Mouse (Mus musculus) hindbrain, embryonic 10.5 days (tissue): ENCODE results near the gene Sectm1a. TPM values are rescaled to one million over a fixed set of nuclear protein-coding genes. Genes with fewer than 3 reads are reported as not detected.
"Not testable (repeated sequence)": the region's sequence is repeated elsewhere in the genome, so short reads cannot be mapped to it uniquely, and the experiment has no call there.

ENCODE experiments used
- DNase-seq: peaks from one replicate; pipeline ENCODE4 v3.0.0-alpha.2; 2017; ENCODE audit warnings: low spot score
- H3K27ac ChIP-seq: fragments of 300-500 bp; sonication (generic); 2 replicates; pipeline ENCODE4 v1.5.1; 2016; ENCODE audit warnings: mild to moderate bottlenecking, moderate library complexity
- H3K27me3 ChIP-seq: fragments of 300-500 bp; sonication (generic); 2 replicates; pipeline ENCODE4 v1.6.1; 2016; ENCODE audit warnings: mild to moderate bottlenecking; ENCODE audit not compliant: poor library complexity, insufficient read depth, severe bottlenecking
- H3K36me3 ChIP-seq: fragments of 300-500 bp; sonication (generic); 2 replicates; pipeline ENCODE4 v1.6.1; 2016; ENCODE audit warnings: mild to moderate bottlenecking, moderate library complexity
- H3K4me1 ChIP-seq: fragments of 300-500 bp; sonication (generic); replicated peaks from 2 replicates; pipeline ENCODE4 v1.6.1; 2016; ENCODE audit warnings: mild to moderate bottlenecking
- H3K4me3 ChIP-seq: fragments of 300-500 bp; sonication (generic); 2 replicates; pipeline ENCODE4 v1.5.1; 2016; ENCODE audit warnings: mild to moderate bottlenecking, moderate library complexity
- H3K9me3 ChIP-seq: fragments of 300-500 bp; sonication (generic); 2 replicates; pipeline ENCODE4 v1.6.1; 2016; ENCODE audit warnings: mild to moderate bottlenecking, moderate library complexity
- WGBS: fragments of 180-500 bp; shearing (Covaris S2); methylation state at CpG from one replicate; pipeline ENCODE4 v1.1.7; 2016; 5-methylcytosine and 5-hydroxymethylcytosine counted together
- polyA plus RNA-seq: library from polyadenylated mRNA; unstranded; fragments of >200 nt; fragmentation: Nextera tagmentation; extraction: Ambion mirVana; gene quantifications from 2 replicates; pipeline ENCODE4 v1.2.1, GENCODE M21; 2016

Gene Sectm1a
- polyA plus RNA-seq, 1 experiment from 2014 or later = not detected

GRCm38 (mm10) chr11:121109986-121110385 lies 29.0 kb upstream of the Sectm1a start:
- Histone ChIP-seq H3K4me1 (no peaks in the 10 kb centered on the region), H3K27ac (no peak overlapping the region), H3K27me3 (no peaks in the 10 kb centered on the region), H3K9me3 (no peaks in the 10 kb centered on the region), H3K4me3 (no peak overlapping the region), H3K36me3 (no peaks in the 10 kb centered on the region)
- DNase-seq = no peak
- WGBS = 26% methylated on average over 2 of the region's 2 CpGs

- Histone ChIP-seq H3K4me1 (no peaks in the 10 kb centered on the region), H3K36me3 (no peaks in the 10 kb centered on the region), H3K4me3 (no peak overlapping the region), H3K27me3 (no peaks in the 10 kb centered on the region), H3K27ac (no peak overlapping the region), H3K9me3 (no peaks in the 10 kb centered on the region)
- DNase-seq = no peak
- WGBS = 75% methylated on average over 9 of the region's 9 CpGs
Measured at GRCm38 (mm10) chr11:121108061-121108460, 27.0 kb upstream of the Sectm1a start.

- H3K4me3 ChIP-seq, H3K27me3 ChIP-seq, H3K4me1 ChIP-seq, H3K36me3 ChIP-seq, H3K27ac ChIP-seq, DNase-seq, H3K9me3 ChIP-seq: not testable (repeated sequence)
- 88% methylated on average over 1 of the region's 1 CpGs for WGBS
Measured at GRCm38 (mm10) chr11:121107242-121107641, 26.2 kb upstream of the Sectm1a start.

GRCm38 (mm10) chr11:121101124-121101805 lies 20.2 kb upstream of the Sectm1a start:
- Histone ChIP-seq H3K27me3 (no peaks in the 10 kb centered on the region), H3K4me1 (no peaks in the 10 kb centered on the region), H3K36me3 (no peaks in the 10 kb centered on the region), H3K9me3 (0 out of 2 replicates have a peak, but pooled peaks cover 2% of the 10 kb centered on the region), H3K4me3 (no peak overlapping the region), H3K27ac (no peak overlapping the region)
- DNase-seq = no peak
- WGBS = 90% methylated on average over 4 of the region's 4 CpGs

- no peaks in the 10 kb centered on the region for H3K27me3 ChIP-seq
- 68% methylated on average over 7 of the region's 7 CpGs for WGBS
- no peak overlapping the region for H3K4me3 ChIP-seq
- H3K36me3 ChIP-seq = no peaks in the 10 kb centered on the region
- DNase-seq = no peak
- no peaks in the 10 kb centered on the region for H3K4me1 ChIP-seq
- H3K9me3 ChIP-seq = 0 out of 2 replicates have a peak, but pooled peaks cover 2% of the 10 kb centered on the region
- H3K27ac ChIP-seq = no peak overlapping the region
Measured at GRCm38 (mm10) chr11:121100692-121101091, 19.7 kb upstream of the Sectm1a start.

- H3K9me3 ChIP-seq = 0 out of 2 replicates have a peak, but pooled peaks cover 2% of the 10 kb centered on the region
- H3K27ac ChIP-seq = no peak overlapping the region
- no peaks in the 10 kb centered on the region for H3K27me3 ChIP-seq
- 72% methylated on average over 7 of the region's 7 CpGs for WGBS
- no peaks in the 10 kb centered on the region for H3K36me3 ChIP-seq
- DNase-seq = no peak
- no peaks in the 10 kb centered on the region for H3K4me1 ChIP-seq
- H3K4me3 ChIP-seq = no peak overlapping the region
Measured at GRCm38 (mm10) chr11:121099762-121100161, 18.7 kb upstream of the Sectm1a start.

GRCm38 (mm10) chr11:121092606-121093585 lies 11.9 kb upstream of the Sectm1a start:
- no peak for DNase-seq
- Histone ChIP-seq H3K9me3 (no peaks in the 10 kb centered on the region), H3K27me3 (no peaks in the 10 kb centered on the region), H3K27ac (no peak overlapping the region), H3K4me1 (no peaks in the 10 kb centered on the region), H3K36me3 (no peaks in the 10 kb centered on the region), H3K4me3 (no peak overlapping the region)
- 91% methylated on average over 14 of the region's 14 CpGs for WGBS

- H3K4me3 ChIP-seq = no peak overlapping the region
- no peak overlapping the region for H3K27ac ChIP-seq
- H3K27me3 ChIP-seq = no peaks in the 10 kb centered on the region
- no peaks in the 10 kb centered on the region for H3K4me1 ChIP-seq
- WGBS = 76% methylated on average over 4 of the region's 4 CpGs
- DNase-seq = no peak
- H3K9me3 ChIP-seq = no peaks in the 10 kb centered on the region
- H3K36me3 ChIP-seq = no peaks in the 10 kb centered on the region
Measured at GRCm38 (mm10) chr11:121090943-121091342, 9.9 kb upstream of the Sectm1a start.

GRCm38 (mm10) chr11:121089756-121090546 lies 8.9 kb upstream of the Sectm1a start:
- H3K36me3 ChIP-seq = no peaks in the 10 kb centered on the region
- H3K4me3 ChIP-seq = no peak overlapping the region
- no peaks in the 10 kb centered on the region for H3K27me3 ChIP-seq
- H3K27ac ChIP-seq = no peak overlapping the region
- H3K4me1 ChIP-seq = no peaks in the 10 kb centered on the region
- WGBS = 85% methylated on average over 2 of the region's 2 CpGs
- no peaks in the 10 kb centered on the region for H3K9me3 ChIP-seq
- no peak for DNase-seq

GRCm38 (mm10) chr11:121088997-121089396 lies 8.0 kb upstream of the Sectm1a start:
- no peaks in the 10 kb centered on the region for H3K36me3 ChIP-seq
- H3K9me3 ChIP-seq = no peaks in the 10 kb centered on the region
- whole genome bisulfite sequencing = 85% methylated on average over 6 of the region's 6 CpGs
- no peaks in the 10 kb centered on the region for H3K27me3 ChIP-seq
- H3K4me3 ChIP-seq = no peak overlapping the region
- DNase-seq = no peak
- no peak overlapping the region for H3K27ac ChIP-seq
- no peaks in the 10 kb centered on the region for H3K4me1 ChIP-seq

- H3K27ac ChIP-seq = no peak overlapping the region
- H3K27me3 ChIP-seq = no peaks in the 10 kb centered on the region
- H3K36me3 ChIP-seq = no peaks in the 10 kb centered on the region
- WGBS = 75% methylated on average over 4 of the region's 4 CpGs
- no peak for DNase-seq
- no peak overlapping the region for H3K4me3 ChIP-seq
- H3K4me1 ChIP-seq = no peaks in the 10 kb centered on the region
- no peaks in the 10 kb centered on the region for H3K9me3 ChIP-seq
Measured at GRCm38 (mm10) chr11:121086296-121086695, 5.3 kb upstream of the Sectm1a start.

- H3K36me3 ChIP-seq = no peaks in the 10 kb centered on the region
- H3K9me3 ChIP-seq = no peaks in the 10 kb centered on the region
- no peak for DNase-seq
- no peak overlapping the region for H3K27ac ChIP-seq
- no peaks in the 10 kb centered on the region for H3K27me3 ChIP-seq
- WGBS = 85% methylated on average over 5 of the region's 5 CpGs
- H3K4me3 ChIP-seq = no peak overlapping the region
- no peaks in the 10 kb centered on the region for H3K4me1 ChIP-seq
Measured at GRCm38 (mm10) chr11:121085181-121085580, 4.2 kb upstream of the Sectm1a start.
